Comparison of ENCODE assay signal across 26 mouse cellular contexts in the genomic region with DNA sequence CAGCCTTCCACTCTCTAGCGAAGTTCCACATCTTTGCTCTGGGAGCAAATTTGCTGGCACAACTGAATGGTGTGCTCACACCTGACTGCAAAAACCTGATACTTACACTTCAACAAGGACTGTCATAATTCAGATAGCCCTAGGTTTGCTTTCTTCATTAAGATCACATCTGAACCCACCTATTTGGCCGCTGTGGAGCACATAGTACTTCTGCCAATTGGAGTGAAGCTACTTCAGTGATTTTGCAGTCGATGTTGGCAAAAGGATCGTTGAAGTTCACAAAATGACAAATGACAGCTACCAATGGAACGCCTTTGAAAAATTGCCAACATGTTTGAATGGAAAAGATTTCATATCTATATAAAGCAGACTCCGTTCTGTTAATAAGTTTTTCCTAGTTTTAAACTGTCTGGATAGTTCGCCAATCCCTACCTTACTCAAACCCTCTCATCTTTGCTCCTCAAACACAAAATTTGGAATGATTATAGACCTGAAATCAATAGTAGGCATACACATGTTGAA. TPM values are rescaled to one million over a fixed set of nuclear protein-coding genes. Genes with fewer than 3 reads are reported as not detected.
DNase-seq lines count a peak whose midpoint lies in the region; ATAC-seq lines count a peak whose summit lies in the region.
"Had no signal": no experiment of that assay in that cellular context is flagged by ENCODE, and none has a peak within 500 bp of the region (broad histone marks: within the 10 kb centered on the region; RNA-seq: fewer than 3 reads in every experiment).

No protein-coding gene starts in this region.

- no peak for ATAC-seq in intestine, embryonic 14.5 days (replicated peaks; ENCODE audit: low FRiP score, low TSS enrichment, low read depth)
- no peak for ATAC-seq in intestine, embryonic 16.5 days
- ATAC-seq: forebrain, embryonic 16.5 days; inflammation-experienced regulatory T-cells, adult 6 months; midbrain, embryonic 13.5 days had no signal

- no peak overlapping the region for H3K4me3 ChIP-seq in intestine, embryonic 14.5 days (ENCODE audit: low read depth, low read length)
- H3K4me3 ChIP-seq in intestine, embryonic 16.5 days (ENCODE audit: low read length) = no peak overlapping the region
- H3K4me3 ChIP-seq: heart, adult 2 months; hindbrain, embryonic 12.5 days had no signal

- H3K4me2 ChIP-seq in intestine, embryonic 14.5 days (ENCODE audit: low read length) = no peak overlapping the region
- no peak overlapping the region for H3K4me2 ChIP-seq in intestine, embryonic 16.5 days (ENCODE audit: low read depth, low read length)
- H3K4me2 ChIP-seq: hindbrain, embryonic 12.5 days had no signal

- H3K4me1 ChIP-seq in intestine, embryonic 14.5 days (replicated peaks; ENCODE audit: control insufficient read depth, insufficient read depth, low read length) = peaks cover 3% of the 10 kb centered on the region; the same call in 1 of the 2 replicates
- H3K4me1 ChIP-seq in intestine, embryonic 16.5 days (ENCODE audit: control insufficient read depth, insufficient read depth, low read length) = peaks cover 11% of the 10 kb centered on the region

- H3K9me3 ChIP-seq in intestine, embryonic 14.5 days (ENCODE audit: control insufficient read depth, low read length) = no peaks in the 10 kb centered on the region
- no peaks in the 10 kb centered on the region for H3K9me3 ChIP-seq in intestine, embryonic 16.5 days (ENCODE audit: control insufficient read depth, low read length)
- H3K9me3 ChIP-seq: heart, embryonic 13.5 days; hindbrain, embryonic 12.5 days; midbrain, embryonic 13.5 days had no signal

- H3K9ac ChIP-seq in intestine, embryonic 14.5 days (ENCODE audit: low read length) = no peak overlapping the region
- no peak overlapping the region for H3K9ac ChIP-seq in intestine, embryonic 16.5 days (ENCODE audit: low read depth, low read length)
- H3K9ac ChIP-seq: heart, embryonic 13.5 days; hindbrain, embryonic 12.5 days; midbrain, embryonic 13.5 days had no signal

- DNase-seq in cerebellum, adult 9-10 months = peak; percentile 16
- DNase-seq in cerebellum, postnatal 4 days (ENCODE audit: low spot score in 2 of 2) = no peak
- DNase-seq in intestine, embryonic 14.5 days (ENCODE audit: low spot score) = peak; percentile 68
- DNase-seq in thymus, postnatal 0 days (ENCODE audit: low spot score) = peak; percentile 7
- DNase-seq in thymus, postnatal 4 days = no peak
- DNase-seq in yolk sac, embryonic 10.5 days (ENCODE audit: low spot score) = no peak
- DNase-seq: adrenal gland, postnatal 25 days; cerebellum, adult 9-11 months; gastrocnemius, postnatal 14 days; heart, adult 2 months; heart, postnatal 14 days; kidney, adult 8-10 months; kidney, postnatal 10 days; left cerebral cortex, postnatal 4 days; lung, postnatal 14 days; thymus, postnatal 14 days had no signal

- H3K36me3 ChIP-seq in intestine, embryonic 14.5 days (ENCODE audit: control insufficient read depth, insufficient read depth, low read length) = no peaks in the 10 kb centered on the region
- no peaks in the 10 kb centered on the region for H3K36me3 ChIP-seq in intestine, embryonic 16.5 days (ENCODE audit: control insufficient read depth, insufficient read depth, low read length)
- H3K36me3 ChIP-seq: heart, embryonic 13.5 days; hindbrain, embryonic 12.5 days; midbrain, embryonic 13.5 days had no signal

- peaks cover 91% of the 10 kb centered on the region for H3K27me3 ChIP-seq in intestine, embryonic 14.5 days (replicated peaks; ENCODE audit: control insufficient read depth, insufficient read depth, low read length)
- H3K27me3 ChIP-seq in intestine, embryonic 16.5 days (replicated peaks; ENCODE audit: control insufficient read depth, insufficient read depth, low read length) = peaks cover 50% of the 10 kb centered on the region

- WGBS in intestine, embryonic 14.5 days = 9% methylated on average over 7 of the region's 7 CpGs
- WGBS in intestine, embryonic 16.5 days = 7% methylated on average over 7 of the region's 7 CpGs

- no peak overlapping the region for H3K27ac ChIP-seq in intestine, embryonic 14.5 days (ENCODE audit: low read depth)
- H3K27ac ChIP-seq in intestine, embryonic 16.5 days (ENCODE audit: low read length) = no peak overlapping the region
- H3K27ac ChIP-seq: heart, adult 2 months; heart, embryonic 13.5 days; hindbrain, embryonic 12.5 days; midbrain, embryonic 13.5 days; stomach, postnatal 0 days had no signal

RNA-seq across cellular contexts. Expression of gene Spag6, which starts 1.9 kb away (rescaled TPM):
- polyA plus RNA-seq in intestine, embryonic 14.5 days (2014; fragmentation: Nextera tagmentation; extraction: Ambion mirVana) = not detected in 2 replicates
- 0.07 TPM in 1 of 2 replicates, not detected in the other for polyA plus RNA-seq in intestine, embryonic 16.5 days (2015; fragmentation: Nextera tagmentation; extraction: Ambion mirVana)
- polyA plus RNA-seq in thymus, postnatal 0 days (2015; fragmentation: Nextera tagmentation; extraction: Ambion mirVana) = not detected in 2 replicates
- polyA plus RNA-seq: forebrain, embryonic 16.5 days; heart, embryonic 13.5 days; inflammation-experienced regulatory T-cells, adult 6 months; liver, adult 2 months; liver, embryonic 16.5 days; neural tube, embryonic 14.5 days had no signal

RNA-seq across cellular contexts. Expression of gene Bmi1, which starts 18.9 kb away (rescaled TPM):
- 20.7 and 25.1 TPM in 2 replicates for polyA plus RNA-seq in intestine, embryonic 14.5 days (2014; fragmentation: Nextera tagmentation; extraction: Ambion mirVana)
- 12.0 and 12.5 TPM in 2 replicates for polyA plus RNA-seq in intestine, embryonic 16.5 days (2015; fragmentation: Nextera tagmentation; extraction: Ambion mirVana)
- 15.7 TPM in 2 replicates for polyA plus RNA-seq in thymus, postnatal 0 days (2015; fragmentation: Nextera tagmentation; extraction: Ambion mirVana)

RNA-seq across cellular contexts. Expression of gene Commd3, which starts 23.5 kb away (rescaled TPM):
- polyA plus RNA-seq in intestine, embryonic 14.5 days (2014; fragmentation: Nextera tagmentation; extraction: Ambion mirVana) = 199 and 202 TPM in 2 replicates
- 232 and 238 TPM in 2 replicates for polyA plus RNA-seq in intestine, embryonic 16.5 days (2015; fragmentation: Nextera tagmentation; extraction: Ambion mirVana)
- polyA plus RNA-seq in thymus, postnatal 0 days (2015; fragmentation: Nextera tagmentation; extraction: Ambion mirVana) = 275 and 308 TPM in 2 replicates

Comparison
In these comparisons a context has a peak if more than half of its experiments do, and no peak if none do; other contexts are left out.
1. DNase-seq: peak in cerebellum, adult 9-10 months (single experiment), intestine, embryonic 14.5 days (single experiment) and thymus, postnatal 0 days (single experiment); none in cerebellum, postnatal 4 days (0 of 2), thymus, postnatal 4 days (single experiment) and yolk sac, embryonic 10.5 days (single experiment).